21 mouse cellular contexts compared by ENCODE assay signal in the genomic region with DNA sequence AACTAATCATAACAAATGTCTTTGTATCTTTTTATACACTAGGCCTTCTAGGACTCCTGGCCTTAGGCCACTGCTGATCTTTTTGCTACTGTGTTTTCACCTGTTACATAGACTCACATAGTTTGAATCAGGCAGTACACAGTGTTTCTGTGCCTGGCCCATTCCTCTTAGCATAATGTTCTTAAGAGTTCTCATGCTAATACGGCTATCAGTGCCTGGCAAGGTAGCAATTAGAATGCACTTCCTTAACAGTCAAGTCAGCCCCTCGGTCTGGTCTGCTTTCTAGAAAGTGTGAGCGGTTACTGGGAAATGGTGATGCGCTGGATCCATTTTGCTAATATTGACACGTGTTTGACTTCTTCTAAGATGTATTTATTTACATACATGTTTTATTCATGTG. TPM values are rescaled to one million over a fixed set of nuclear protein-coding genes. Genes with fewer than 3 reads are reported as not detected.
"Had no signal": no experiment of that assay in that cellular context is flagged by ENCODE, and none has a peak within 500 bp of the region (broad histone marks: within the 10 kb centered on the region; RNA-seq: fewer than 3 reads in every experiment).

No protein-coding gene starts in this region.

- H3K27me3 ChIP-seq: lung, embryonic 15.5 days; midbrain, embryonic 13.5 days; midbrain, embryonic 15.5 days; neural tube, embryonic 12.5 days; stomach, embryonic 15.5 days had no signal

- DNase-seq: liver, postnatal 0 days; lung, adult 2 months; lung, postnatal 14 days; lung, postnatal 36 days; right cerebral cortex, postnatal 14 days; thymus, postnatal 14 days; thymus, postnatal 36 days had no signal

- ATAC-seq: liver, postnatal 0 days; lung, postnatal 0 days; midbrain, embryonic 13.5 days; midbrain, embryonic 15.5 days had no signal

- H3K9ac ChIP-seq: liver, postnatal 0 days; lung, embryonic 15.5 days; midbrain, embryonic 13.5 days; midbrain, embryonic 15.5 days; neural tube, embryonic 12.5 days; stomach, embryonic 15.5 days had no signal

- H3K9me3 ChIP-seq: lung, embryonic 15.5 days; megakaryocyte, embryonic 14.5 days; midbrain, embryonic 13.5 days; midbrain, embryonic 15.5 days; neural tube, embryonic 12.5 days; stomach, embryonic 15.5 days had no signal

- H3K4me3 ChIP-seq: lung, embryonic 15.5 days; megakaryocyte, embryonic 14.5 days; midbrain, embryonic 13.5 days; midbrain, embryonic 15.5 days; neural tube, embryonic 12.5 days; stomach, embryonic 15.5 days had no signal

- H3K36me3 ChIP-seq: lung, embryonic 15.5 days; midbrain, embryonic 13.5 days; midbrain, embryonic 15.5 days; neural tube, embryonic 12.5 days; stomach, embryonic 15.5 days had no signal

- H3K4me2 ChIP-seq: lung, embryonic 15.5 days; midbrain, embryonic 11.5 days; midbrain, embryonic 13.5 days; midbrain, embryonic 15.5 days; neural tube, embryonic 12.5 days; stomach, embryonic 15.5 days had no signal

- H3K4me1 ChIP-seq: lung, embryonic 15.5 days; midbrain, embryonic 13.5 days; midbrain, embryonic 15.5 days; neural tube, embryonic 12.5 days; stomach, embryonic 15.5 days had no signal

- H3K27ac ChIP-seq: lung, embryonic 15.5 days; macrophage; midbrain, embryonic 13.5 days; midbrain, embryonic 15.5 days; neural tube, embryonic 12.5 days; stomach, embryonic 15.5 days; stomach, postnatal 0 days had no signal

RNA-seq across cellular contexts. Expression of gene Lep, which starts 54.2 kb away (rescaled TPM):
- total RNA-seq: megakaryocyte progenitor cell, adult 5-6 weeks; midbrain, postnatal 0 days; monocyte, adult 5-6 weeks; neutrophil, adult 5-6 weeks had no signal
- polyA plus RNA-seq: liver, postnatal 0 days; lung, embryonic 15.5 days; lung, postnatal 0 days; macrophage; midbrain, embryonic 11.5 days; midbrain, embryonic 13.5 days; midbrain, embryonic 15.5 days; midbrain, postnatal 0 days; neural tube, embryonic 12.5 days; stomach, embryonic 15.5 days; stomach, postnatal 0 days had no signal
